Mouse (Mus musculus) splenic B cell, adult 2 months (primary cell): ENCODE data around the gene Gga3.
"Not testable (repeated sequence)": the region's sequence is repeated elsewhere in the genome, so short reads cannot be mapped to it uniquely, and the experiment has no call there.

Source experiments
- DNase-seq: peaks from one replicate; pipeline ENCODE4 v3.0.0-alpha.2; 2011; ENCODE audit warnings: low read depth, low spot score
- H3K27me3 ChIP-seq: 2 replicates; pipeline ENCODE4 v1.6.1; 2012; ENCODE audit warnings: mild to moderate bottlenecking, low read length, moderate library complexity, mixed read lengths; ENCODE audit not compliant: control insufficient read depth, poor library complexity, insufficient read depth, severe bottlenecking
- H3K36me3 ChIP-seq: 2 replicates; pipeline ENCODE4 v1.6.1; 2012; ENCODE audit warnings: mild to moderate bottlenecking, low read length, moderate library complexity, mixed read lengths; ENCODE audit not compliant: control insufficient read depth, poor library complexity, insufficient read depth, severe bottlenecking

Gga3 gene

GRCm38 (mm10) chr11:115603476-115604303 is at the start of gene Gga3, which contains the start of gene Mrps7:
TSS of gene Gga3 (minus strand) at chr11:115604051.
TSS of gene Mrps7 (plus strand) at chr11:115603925.
- peak; percentile 96 for DNase-seq
- H3K27me3 ChIP-seq: no peaks in the 10 kb centered on the region

GRCm38 (mm10) chr11:115653194-115653593 is 49.3 kb upstream of the Gga3 start:
- DNase-seq: no peak
- Histone ChIP-seq H3K36me3 (peaks cover 14% of the 10 kb centered on the region), H3K27me3 (no peaks in the 10 kb centered on the region)

More at GRCm38 (mm10) chr11:115603476-115604303, at the start of gene Gga3, which contains the start of gene Mrps7:
- H3K36me3 ChIP-seq: peaks cover 12% of the 10 kb centered on the region

- Histone ChIP-seq H3K36me3 (peaks cover 12% of the 10 kb centered on the region), H3K27me3 (no peaks in the 10 kb centered on the region)
- DNase-seq: no peak
Observed at GRCm38 (mm10) chr11:115651680-115652079, 47.8 kb upstream of the Gga3 start.

GRCm38 (mm10) chr11:115649706-115650105 is 45.9 kb upstream of the Gga3 start:
- Histone ChIP-seq H3K27me3 (no peaks in the 10 kb centered on the region), H3K36me3 (peaks cover 16% of the 10 kb centered on the region)
- no peak for DNase-seq

- Histone ChIP-seq H3K27me3 (no peaks in the 10 kb centered on the region), H3K36me3 (peaks cover 14% of the 10 kb centered on the region)
- peak; percentile 89 for DNase-seq
Observed at GRCm38 (mm10) chr11:115647459-115647858, 43.6 kb upstream of the Gga3 start.

GRCm38 (mm10) chr11:115646439-115646838 is 42.6 kb upstream of the Gga3 start:
- Histone ChIP-seq H3K27me3 (no peaks in the 10 kb centered on the region), H3K36me3 (peaks cover 12% of the 10 kb centered on the region)
- peak; percentile 71 for DNase-seq

- H3K36me3 ChIP-seq: peaks cover 13% of the 10 kb centered on the region
- peak; percentile 43 for DNase-seq
Observed at GRCm38 (mm10) chr11:115645498-115645897, 41.6 kb upstream of the Gga3 start.

GRCm38 (mm10) chr11:115644308-115644707 is 40.5 kb upstream of the Gga3 start:
- no peak for DNase-seq
- Histone ChIP-seq H3K36me3 (peaks cover 8% of the 10 kb centered on the region), H3K27me3 (peaks cover 1% of the 10 kb centered on the region; the same call in 1 of the 2 replicates)

More at GRCm38 (mm10) chr11:115645498-115645897, 41.6 kb upstream of the Gga3 start:
- not testable (repeated sequence) for H3K27me3 ChIP-seq

GRCm38 (mm10) chr11:115643265-115643664 is 39.4 kb upstream of the Gga3 start:
- Histone ChIP-seq H3K27me3 (peaks cover 1% of the 10 kb centered on the region; the same call in 1 of the 2 replicates), H3K36me3 (peaks cover 6% of the 10 kb centered on the region)
- DNase-seq: peak; percentile 56

GRCm38 (mm10) chr11:115642705-115643104 is 38.9 kb upstream of the Gga3 start:
- peaks cover 1% of the 10 kb centered on the region; the same call in 1 of the 2 replicates for H3K27me3 ChIP-seq
- DNase-seq: no peak
- peaks cover 6% of the 10 kb centered on the region for H3K36me3 ChIP-seq

- H3K36me3 ChIP-seq: peaks cover 6% of the 10 kb centered on the region
- peaks cover 1% of the 10 kb centered on the region; the same call in 1 of the 2 replicates for H3K27me3 ChIP-seq
- DNase-seq: no peak
Observed at GRCm38 (mm10) chr11:115641664-115642036, 37.8 kb upstream of the Gga3 start.

- Histone ChIP-seq H3K27me3 (peaks cover 1% of the 10 kb centered on the region; the same call in 1 of the 2 replicates), H3K36me3 (peaks cover 4% of the 10 kb centered on the region)
- DNase-seq: peak; percentile 96
Observed at GRCm38 (mm10) chr11:115640978-115641663, 37.3 kb upstream of the Gga3 start.

- peaks cover 4% of the 10 kb centered on the region for H3K36me3 ChIP-seq
- DNase-seq: peak; percentile 67
- peaks cover 1% of the 10 kb centered on the region; the same call in 1 of the 2 replicates for H3K27me3 ChIP-seq
Observed at GRCm38 (mm10) chr11:115640311-115640828, 36.5 kb upstream of the Gga3 start.

- H3K36me3 ChIP-seq: peaks cover 1% of the 10 kb centered on the region; the same call in 1 of the 2 replicates
- H3K27me3 ChIP-seq: peaks cover 1% of the 10 kb centered on the region; the same call in 1 of the 2 replicates
- DNase-seq: no peak
Observed at GRCm38 (mm10) chr11:115639540-115639939, 35.7 kb upstream of the Gga3 start.
